Mouse (Mus musculus) liver, postnatal 0 days (tissue): ENCODE measurements at regions not wholly inside any gene's neighbourhood (a gene's known extent, or its start where the extent isn't known, plus 50 kb on each side); places are given as distances from the start of the nearest gene placed in this dataset.

ENCODE experiments used
- CTCF ChIP-seq: sonication (generic); IDR thresholded peaks from 2 replicates; pipeline ENCODE4 v1.5.1; 2016; ENCODE audit warnings: antibody characterized with exemption, low read depth
- EP300 ChIP-seq: IDR thresholded peaks from 2 replicates; pipeline ENCODE4 v1.6.1; 2016; ENCODE audit warnings: antibody characterized with exemption, low read depth, mild to moderate bottlenecking

DNA sequence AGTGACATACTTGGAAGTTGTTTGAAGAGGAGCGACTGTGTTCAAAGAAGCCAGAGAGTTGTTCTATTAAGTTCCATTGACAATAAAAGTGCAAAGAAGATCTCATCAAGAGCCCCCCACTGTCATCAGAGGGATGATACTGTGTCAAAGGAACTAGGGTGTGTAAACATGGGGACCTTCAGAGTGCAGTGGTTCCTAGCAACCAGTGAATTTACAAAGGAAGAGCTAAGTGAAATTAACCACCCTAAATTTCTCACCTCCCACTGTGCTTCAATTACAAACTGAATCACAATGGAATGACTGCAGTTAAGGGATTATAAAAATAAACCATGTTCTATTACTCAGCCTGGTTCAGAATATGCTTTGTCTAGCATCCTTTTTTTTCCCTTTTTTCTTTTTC is 129.5 kb upstream of the 4933415F23Rik start:
- TF ChIP-seq CTCF, result no peak
- TF ChIP-seq EP300, result no peak
